9 mouse cellular contexts compared by ENCODE assay signal in genomic region chrX:56755646-56756045, GRCm38 (mm10). TPM values are rescaled to one million over a fixed set of nuclear protein-coding genes. Genes with fewer than 3 reads are reported as not detected.
A peak's percentile ranks its signal among the peaks of the same experiment; 100 is the strongest.
DNase-seq lines count a peak whose midpoint lies in the region; TF ChIP-seq lines count a peak whose summit lies in the region.
"Had no signal": no experiment of that assay in that cellular context is flagged by ENCODE, and none has a peak within 500 bp of the region (broad histone marks: within the 10 kb centered on the region; RNA-seq: fewer than 3 reads in every experiment).

No protein-coding gene starts in this region.

- intact Hi-C loops in heart, postnatal 10 days (cut with DNase I) = loop anchor here (1.0 to 5.0 kb wide), 2 partner anchors 36 to 82 kb away; no protein-coding TSS in a partner anchor

- no peaks in the 10 kb centered on the region for H3K27me3 ChIP-seq in thymus, adult 2 months (ENCODE audit: control insufficient read depth, insufficient read depth, low read length)
- H3K27me3 ChIP-seq in splenic B cell, adult 2 months (ENCODE audit: control insufficient read depth, insufficient read depth, low read length, poor library complexity, severe bottlenecking) = no peaks in the 10 kb centered on the region

- no peaks in the 10 kb centered on the region for H3K4me1 ChIP-seq in thymus, adult 2 months (replicated peaks; ENCODE audit: control insufficient read depth, insufficient read depth, low read length)

- H3K4me3 ChIP-seq in thymus, adult 2 months (ENCODE audit: control insufficient read depth, insufficient read depth, low read length) = no peak overlapping the region

- TF ChIP-seq CTCF in thymus, adult 2 months (IDR thresholded peaks at IDR 0.05; ENCODE audit: borderline replicate concordance, control insufficient read depth, extremely low read depth, insufficient read depth, low read length, poor library complexity) = no peak

- DNase-seq in heart, postnatal 10 days = peak; percentile 42 to 60
- no peak for DNase-seq in heart, adult 8-10 months (ENCODE audit: low spot score)
- peak; percentile 3 for DNase-seq in thymus, adult 2 months
- no peak for DNase-seq in thymus, adult 18-20 months
- DNase-seq in cerebellum, postnatal 10 days = peak; percentile 50 to 66
- peak; percentile 19 to 55 for DNase-seq in kidney, postnatal 4 days
- DNase-seq in splenic B cell, adult 2 months (ENCODE audit: low read depth, low spot score) = peak; percentile 24
- DNase-seq in urinary bladder, postnatal 4 days (ENCODE audit: low spot score in 2 of 2) = no peak

- no peak for TF ChIP-seq POLR2A in thymus, adult 2 months (IDR thresholded peaks at IDR 0.05; ENCODE audit: control insufficient read depth, extremely low read depth, insufficient read depth, low read length, poor library complexity)

- H3K36me3 ChIP-seq in thymus, adult 2 months (ENCODE audit: control insufficient read depth, insufficient read depth, low read length) = no peaks in the 10 kb centered on the region
- H3K36me3 ChIP-seq in splenic B cell, adult 2 months (ENCODE audit: control insufficient read depth, insufficient read depth, low read length, poor library complexity, severe bottlenecking) = no peaks in the 10 kb centered on the region

- WGBS in thymus, adult 2 months = 8% methylated on average over 2 of the region's 2 CpGs

- H3K27ac ChIP-seq in thymus, adult 2 months (ENCODE audit: control insufficient read depth, insufficient read depth, low read length) = no peak overlapping the region
- H3K27ac ChIP-seq: macrophage had no signal

RNA-seq across cellular contexts. Expression of gene Fhl1, which starts 24.1 kb away (rescaled TPM):
- total RNA-seq in heart, postnatal 10 days (2021) = 100 to 1,000 TPM; 137 to 186 TPM
- 100 to 1,000 TPM; 107 to 153 (median 139) TPM for total RNA-seq in heart, adult 8-10 months (2022)
- 11.5 and 20.6 TPM in 2 replicates for polyA plus RNA-seq in thymus, adult 2 months (2012; rRNA removed)

Comparison
In these comparisons a context has a peak if more than half of its experiments do, and no peak if none do; other contexts are left out.
1. DNase-seq: peak in heart, postnatal 10 days (2 of 2), thymus, adult 2 months (single experiment), cerebellum, postnatal 10 days (2 of 2), kidney, postnatal 4 days (2 of 2) and splenic B cell, adult 2 months (single experiment); none in heart, adult 8-10 months (single experiment), thymus, adult 18-20 months (0 of 2) and urinary bladder, postnatal 4 days (0 of 2).